Mouse (Mus musculus) C2C12 (cell line): ENCODE measurements around the gene Lmntd1.

Experiments
- CEBPB ChIP-seq: IDR thresholded peaks from one replicate; pipeline ENCODE4 v1.6.1; 2011; ENCODE audit warnings: low read depth, mild to moderate bottlenecking, control low read depth, moderate library complexity
- CTCF ChIP-seq: IDR thresholded peaks from one replicate; pipeline ENCODE4 v1.5.1; 2011; ENCODE audit not compliant: control insufficient read depth, insufficient read depth, insufficient read length
- FOSL1 ChIP-seq: IDR thresholded peaks from one replicate; pipeline ENCODE4 v1.8.0; 2011; ENCODE audit warnings: mild to moderate bottlenecking, low read length; ENCODE audit not compliant: poor library complexity, insufficient read depth, severe bottlenecking
- MAX ChIP-seq: IDR thresholded peaks from one replicate; pipeline ENCODE4 v1.6.1; 2011; ENCODE audit warnings: mild to moderate bottlenecking, control low read depth
- MYOG ChIP-seq: IDR thresholded peaks from one replicate; pipeline ENCODE4 v1.6.1; 2011; ENCODE audit not compliant: control insufficient read depth, insufficient read length; ENCODE audit errors: extremely low read depth
- USF1 ChIP-seq: IDR thresholded peaks from one replicate; pipeline ENCODE4 v1.6.1; 2011; ENCODE audit warnings: low read depth, mild to moderate bottlenecking, control low read depth, moderate library complexity

DNA sequence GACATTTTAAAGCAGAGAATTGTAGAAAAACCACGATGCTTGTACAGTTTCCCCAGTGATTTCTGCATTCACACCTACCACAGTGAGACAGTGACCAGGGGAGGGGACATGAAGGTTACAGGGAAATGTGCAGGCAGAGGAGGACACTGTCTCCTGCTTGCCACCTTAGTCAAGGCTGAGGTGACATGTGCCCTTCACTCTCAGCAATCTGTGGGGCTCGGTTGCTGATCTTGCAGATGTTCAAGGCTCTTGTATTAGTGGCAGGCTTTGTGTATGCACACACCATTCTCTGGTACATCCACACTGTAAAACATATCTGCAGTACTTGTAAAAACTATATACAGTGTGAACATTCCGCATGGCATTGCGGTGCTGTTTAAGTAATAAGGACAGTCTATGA is 216.2 kb downstream of the Lmntd1 start:
- TF ChIP-seq CTCF: no peak
- no peak for TF ChIP-seq FOSL1
- TF ChIP-seq USF1: no peak
- no peak for TF ChIP-seq MYOG
- TF ChIP-seq MAX: no peak
- no peak for TF ChIP-seq CEBPB
